Mouse (Mus musculus): ENCODE results near the gene Osbp. TPM values are rescaled to one million over a fixed set of nuclear protein-coding genes. Genes with fewer than 3 reads are reported as not detected.

Gene Osbp
- polyA plus RNA-seq, 1 experiment from 2014 or later: 3.4 TPM

DNA sequence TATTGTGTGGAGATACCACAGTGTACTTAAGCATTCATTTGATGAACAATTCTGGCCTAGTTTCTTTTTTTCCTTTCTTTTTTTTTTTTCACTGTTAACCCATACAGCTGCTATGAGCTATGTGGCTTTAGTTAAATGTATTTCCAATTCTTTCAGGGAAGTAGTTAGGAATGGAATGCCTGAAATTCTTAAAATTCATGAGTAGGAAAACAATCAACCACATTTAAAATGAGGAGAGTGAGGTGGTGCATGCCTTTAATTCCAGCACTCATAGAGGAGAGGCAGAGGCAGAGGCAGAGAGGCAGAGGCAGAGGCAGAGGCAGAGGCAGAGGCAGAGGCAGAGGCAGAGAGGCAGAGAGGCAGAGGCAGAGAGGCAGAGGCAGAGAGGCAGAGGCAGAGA, 72.0 kb downstream of the Osbp start:
- no peak for DNase-seq (ENCODE audit: low spot score)
- no peaks in the 10 kb centered on the region for H3K4me1 ChIP-seq
- no peak overlapping the region for H3K4me3 ChIP-seq
- H3K9me3 ChIP-seq (replicated peaks): no peaks in the 10 kb centered on the region
- no peak overlapping the region for H3K27ac ChIP-seq
- no peaks in the 10 kb centered on the region for H3K27me3 ChIP-seq (ENCODE audit: low read depth, poor library complexity, severe bottlenecking)
- H3K36me3 ChIP-seq: no peaks in the 10 kb centered on the region

DNA sequence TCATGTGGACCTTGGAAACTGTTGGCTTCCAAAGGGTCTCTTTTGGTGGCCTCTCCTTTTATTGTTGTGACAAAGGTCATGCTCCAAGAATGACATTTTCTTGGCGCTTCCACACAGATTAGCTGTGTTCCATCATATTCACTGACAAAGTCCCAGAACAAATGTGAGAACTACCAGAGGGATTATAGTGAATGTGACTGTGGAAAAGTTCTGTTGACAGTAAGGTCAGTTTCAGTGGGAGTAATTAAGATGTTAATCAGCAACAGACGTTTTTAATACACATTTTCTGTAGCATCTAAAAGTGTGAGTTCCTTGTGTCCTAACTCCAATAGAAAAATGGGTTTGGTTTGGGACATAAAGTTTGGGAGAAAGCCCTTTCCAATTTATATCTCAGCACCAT, 75.5 kb downstream of the Osbp start, which contains the start of gene Olfr1423:
Olfr1423 (minus strand) TSS at position 101 of the 400 bp plus-strand sequence.
- H3K27ac ChIP-seq: no peak within 1 kb of the TSS
- WGBS: 73% methylated on average over 2 of the region's 2 CpGs
- H3K36me3 ChIP-seq: no peaks in the 10 kb centered on the region
- H3K27me3 ChIP-seq (ENCODE audit: low read depth, poor library complexity, severe bottlenecking): no peaks in the 10 kb centered on the region
- no peaks in the 10 kb centered on the region for H3K4me1 ChIP-seq
- H3K4me3 ChIP-seq: no peak within 1 kb of the TSS
- no peak for DNase-seq (ENCODE audit: low spot score)
- H3K9me3 ChIP-seq (replicated peaks): no peaks in the 10 kb centered on the region

DNA sequence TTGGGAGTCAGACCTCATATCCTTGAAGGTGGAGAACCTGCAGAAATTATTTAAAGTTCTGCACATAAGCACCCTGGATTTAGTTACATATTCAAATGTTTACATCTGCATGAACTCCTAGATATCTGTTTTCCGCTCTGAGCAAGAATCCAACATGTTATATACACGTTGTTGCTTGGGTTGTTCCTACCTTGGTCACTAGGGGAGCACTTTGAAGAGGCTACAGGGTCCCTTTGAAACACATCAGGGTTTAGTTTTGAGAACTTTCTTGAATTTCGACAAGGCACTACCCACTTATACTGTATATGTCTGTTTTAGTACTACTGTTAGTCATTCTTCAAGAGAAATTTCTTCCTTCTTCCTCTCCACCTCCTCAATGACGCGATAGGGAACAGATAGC, 77.4 kb downstream of the Osbp start:
- 90% methylated on average over 5 of the region's 5 CpGs for WGBS
- no peaks in the 10 kb centered on the region for H3K4me1 ChIP-seq
- no peak overlapping the region for H3K4me3 ChIP-seq
- no peaks in the 10 kb centered on the region for H3K27me3 ChIP-seq (ENCODE audit: low read depth, poor library complexity, severe bottlenecking)
- H3K27ac ChIP-seq: no peak overlapping the region
- no peaks in the 10 kb centered on the region for H3K36me3 ChIP-seq
- no peak for DNase-seq (ENCODE audit: low spot score)
- no peaks in the 10 kb centered on the region for H3K9me3 ChIP-seq (replicated peaks)

Small RNA genes lying within 50 kb of the gene (microRNA-seq; reads per million reads assigned to microRNA genes)
- 8.2 reads per million, percentile 16 among the genes with 10 or more reads in this experiment for gene Mir6994

Other genes starting within 250 kb of the Osbp start
- not detected in 2 replicates for gene Gif, start 218.4 kb upstream of the Osbp start, polyA plus RNA-seq (2016; fragmentation: Nextera tagmentation; extraction: Ambion mirVana)
- 54.2 and 63.0 TPM in 2 replicates for gene Mrpl16, start 195.6 kb upstream of the Osbp start, polyA plus RNA-seq (2016; fragmentation: Nextera tagmentation; extraction: Ambion mirVana)
- 5.6 and 6.3 TPM in 2 replicates for gene Stx3, start 146.5 kb upstream of the Osbp start, polyA plus RNA-seq (2016; fragmentation: Nextera tagmentation; extraction: Ambion mirVana)
- gene Olfr1417, start 126.7 kb upstream of the Osbp start, polyA plus RNA-seq (2016; fragmentation: Nextera tagmentation; extraction: Ambion mirVana): 0.06 TPM in 1 of 2 replicates, not detected in the other
- not detected in 2 replicates for gene Olfr1418, start 104.9 kb upstream of the Osbp start, polyA plus RNA-seq (2016; fragmentation: Nextera tagmentation; extraction: Ambion mirVana)
- gene Olfr1419, start 90.8 kb upstream of the Osbp start, polyA plus RNA-seq (2016; fragmentation: Nextera tagmentation; extraction: Ambion mirVana): not detected in 2 replicates
- gene Olfr1420, start 79.4 kb upstream of the Osbp start, polyA plus RNA-seq (2016; fragmentation: Nextera tagmentation; extraction: Ambion mirVana): not detected in 2 replicates
- gene Patl1, start 53.5 kb upstream of the Osbp start, polyA plus RNA-seq (2016; fragmentation: Nextera tagmentation; extraction: Ambion mirVana): 20.4 and 21.2 TPM in 2 replicates
- 0.05 and 0.06 TPM in 2 replicates for gene Olfr1423, start 75.4 kb downstream of the Osbp start, polyA plus RNA-seq (2016; fragmentation: Nextera tagmentation; extraction: Ambion mirVana)
- not detected in 2 replicates for gene Olfr1424, start 96.7 kb downstream of the Osbp start, polyA plus RNA-seq (2016; fragmentation: Nextera tagmentation; extraction: Ambion mirVana)
- gene Olfr1425, start 111.8 kb downstream of the Osbp start, polyA plus RNA-seq (2016; fragmentation: Nextera tagmentation; extraction: Ambion mirVana): not detected in 2 replicates
- gene Olfr1426, start 126.1 kb downstream of the Osbp start, polyA plus RNA-seq (2016; fragmentation: Nextera tagmentation; extraction: Ambion mirVana): not detected in 2 replicates
- gene Olfr1427, start 137.4 kb downstream of the Osbp start, polyA plus RNA-seq (2016; fragmentation: Nextera tagmentation; extraction: Ambion mirVana): not detected in 2 replicates
- not detected in 2 replicates for gene Olfr1428, start 150.0 kb downstream of the Osbp start, polyA plus RNA-seq (2016; fragmentation: Nextera tagmentation; extraction: Ambion mirVana)
- gene Olfr76, start 157.3 kb downstream of the Osbp start, polyA plus RNA-seq (2016; fragmentation: Nextera tagmentation; extraction: Ambion mirVana): not detected in 2 replicates
- gene Olfr1555-ps1, start 204.2 kb downstream of the Osbp start, polyA plus RNA-seq (2016; fragmentation: Nextera tagmentation; extraction: Ambion mirVana): not detected in 2 replicates
- not detected in 2 replicates for gene Olfr1431, start 234.7 kb downstream of the Osbp start, polyA plus RNA-seq (2016; fragmentation: Nextera tagmentation; extraction: Ambion mirVana)

Data from limb, embryonic 10.5 days (tissue).